Mouse (Mus musculus) ovary, adult 2 months (tissue): ENCODE data around the gene Triap1. TPM values are rescaled to one million over a fixed set of nuclear protein-coding genes. Genes with fewer than 3 reads are reported as not detected.

Source experiments
- polyA plus RNA-seq: library from polyadenylated mRNA; depleted of rRNA; stranded (reverse); fragments of >200 nt; gene quantifications from 2 replicates; pipeline ENCODE4 v1.2.3, GENCODE M21; 2012; rRNA removed

Gene Triap1
- polyA plus RNA-seq: 4.7 and 6.8 TPM in 2 replicates

GRCm38 (mm10) chr5:115340577-115341313, at the start of gene Triap1, which contains the start of gene Gatc:
Triap1 (plus strand) TSS chr5:115341225.
Gatc (minus strand) TSS chr5:115341178.

GRCm38 (mm10) chr5:115300792-115301614, 40.0 kb upstream of the Triap1 start, which contains the start of gene Dynll1:
Dynll1 (minus strand) TSS chr5:115300999.

GRCm38 (mm10) chr5:115326875-115327609, 14.0 kb upstream of the Triap1 start, which contains the start of gene Srsf9:
Srsf9 (plus strand) TSS chr5:115327177.

GRCm38 (mm10) chr5:115348546-115349224, 7.7 kb downstream of the Triap1 start, which contains the start of gene Cox6a1:
Cox6a1 (minus strand) TSS chr5:115348981.

Other genes starting within 250 kb of the Triap1 start
- not detected in 2 replicates for gene Gm10401, start 242.9 kb upstream of the Triap1 start, polyA plus RNA-seq
- 141 and 147 TPM in 2 replicates for gene Acads, start 221.9 kb upstream of the Triap1 start, polyA plus RNA-seq
- gene Unc119b, start 206.2 kb upstream of the Triap1 start, polyA plus RNA-seq: 56.5 and 57.8 TPM in 2 replicates
- gene Mlec, start 183.0 kb upstream of the Triap1 start, polyA plus RNA-seq: 84.1 and 84.5 TPM in 2 replicates
- 7.9 and 9.0 TPM in 2 replicates for gene Cabp1, start 146.8 kb upstream of the Triap1 start, polyA plus RNA-seq
- 123 and 173 TPM in 2 replicates for gene Pop5, start 105.4 kb upstream of the Triap1 start, polyA plus RNA-seq
- gene Rnf10, start 68.3 kb upstream of the Triap1 start, polyA plus RNA-seq: 191 and 195 TPM in 2 replicates
- gene Coq5, start 61.6 kb upstream of the Triap1 start, polyA plus RNA-seq: 8.1 and 8.7 TPM in 2 replicates
- gene Dynll1, start 40.2 kb upstream of the Triap1 start, polyA plus RNA-seq: 250 and 284 TPM in 2 replicates
- 137 and 140 TPM in 2 replicates for gene Srsf9, start 14.0 kb upstream of the Triap1 start, polyA plus RNA-seq
- gene Gatc, start within 50 bp of the Triap1 start, polyA plus RNA-seq: 10.6 and 13.7 TPM in 2 replicates
- 3,325 and 3,970 TPM in 2 replicates for gene Cox6a1, start 7.8 kb downstream of the Triap1 start, polyA plus RNA-seq
- gene Msi1, start 88.4 kb downstream of the Triap1 start, polyA plus RNA-seq: 44.6 and 51.8 TPM in 2 replicates
- gene Pla2g1b, start 125.0 kb downstream of the Triap1 start, polyA plus RNA-seq: 6.8 and 20.6 TPM in 2 replicates
- 70.7 and 71.4 TPM in 2 replicates for gene Sirt4, start 143.5 kb downstream of the Triap1 start, polyA plus RNA-seq
- 87.2 and 93.8 TPM in 2 replicates for gene Pxn, start 165.5 kb downstream of the Triap1 start, polyA plus RNA-seq
- gene Rplp0, start 218.2 kb downstream of the Triap1 start, polyA plus RNA-seq: 3,142 and 3,172 TPM in 2 replicates
- gene Gcn1l1, start 224.0 kb downstream of the Triap1 start, polyA plus RNA-seq: 78.5 and 85.5 TPM in 2 replicates